Mouse (Mus musculus): Measurements from ENCODE around the gene Usp43. TPM values are rescaled to one million over a fixed set of nuclear protein-coding genes. Genes with fewer than 3 reads are reported as not detected.
A peak's percentile ranks its signal among the peaks of the same experiment; 100 is the strongest.

Usp43 gene
- not detected in 2 replicates for total RNA-seq (2017)

- ATAC-seq (replicated peaks; ENCODE audit: low read depth, poor library complexity, severe bottlenecking): no peak
Observed at GRCm38 (mm10) chr11:67921827-67922754, at the start of gene Usp43. Gene Usp43 (minus strand): TSS chr11:67922153.

GRCm38 (mm10) chr11:67967831-67968230 is 45.9 kb upstream of the Usp43 start:
- ATAC-seq (replicated peaks; ENCODE audit: low read depth, poor library complexity, severe bottlenecking): no peak

DNA sequence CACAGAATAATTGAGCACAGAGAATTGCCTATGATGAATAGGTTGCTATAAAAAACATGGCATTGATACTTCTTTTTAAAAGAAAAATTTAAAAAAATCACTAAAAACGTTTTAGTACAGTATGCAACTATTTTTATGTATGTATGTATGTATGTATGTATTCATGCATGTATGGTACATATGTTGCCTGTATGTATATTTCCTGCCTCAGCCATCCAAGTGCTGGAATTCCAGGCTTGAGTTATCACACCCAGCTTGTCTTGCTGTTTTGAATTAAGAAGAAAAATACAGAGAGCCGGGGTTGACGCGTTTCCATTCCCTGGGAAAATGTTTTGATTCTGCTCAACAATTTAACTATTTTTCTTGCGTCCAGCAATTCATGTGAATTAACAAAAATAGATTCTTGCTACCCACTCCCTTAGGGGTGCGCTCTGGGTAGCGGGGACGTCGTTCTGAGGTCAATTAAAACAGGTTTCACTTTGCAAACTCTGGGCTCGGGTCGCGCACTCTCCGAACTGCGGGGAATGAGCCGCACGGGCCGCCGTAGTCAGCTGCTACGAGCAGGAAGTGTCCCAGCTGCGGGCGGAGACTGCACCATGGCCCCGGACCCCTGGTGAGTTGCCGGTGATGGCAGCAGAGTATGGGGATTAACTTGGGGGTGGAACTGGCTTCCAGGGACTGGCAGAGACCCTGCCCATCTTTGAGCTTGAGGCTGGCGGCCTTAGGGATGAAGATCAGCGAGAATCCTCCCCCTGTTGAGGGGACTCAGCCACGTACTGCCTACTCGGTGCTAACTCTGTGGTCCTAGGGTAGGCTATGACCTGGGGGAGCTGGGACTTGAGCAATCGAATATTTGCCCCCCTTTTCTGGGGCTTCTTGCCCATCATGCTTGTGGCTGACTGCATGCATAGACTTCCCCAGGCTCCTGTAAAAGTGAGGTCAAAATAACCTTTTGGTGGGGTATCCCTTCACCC is 44.2 kb upstream of the Usp43 start, which contains the start of gene Stx8:
Stx8 (plus strand) TSS at position 289 of the 974 bp plus-strand sequence.
- peak; percentile 85 for ATAC-seq (replicated peaks; ENCODE audit: low read depth, poor library complexity, severe bottlenecking)

DNA sequence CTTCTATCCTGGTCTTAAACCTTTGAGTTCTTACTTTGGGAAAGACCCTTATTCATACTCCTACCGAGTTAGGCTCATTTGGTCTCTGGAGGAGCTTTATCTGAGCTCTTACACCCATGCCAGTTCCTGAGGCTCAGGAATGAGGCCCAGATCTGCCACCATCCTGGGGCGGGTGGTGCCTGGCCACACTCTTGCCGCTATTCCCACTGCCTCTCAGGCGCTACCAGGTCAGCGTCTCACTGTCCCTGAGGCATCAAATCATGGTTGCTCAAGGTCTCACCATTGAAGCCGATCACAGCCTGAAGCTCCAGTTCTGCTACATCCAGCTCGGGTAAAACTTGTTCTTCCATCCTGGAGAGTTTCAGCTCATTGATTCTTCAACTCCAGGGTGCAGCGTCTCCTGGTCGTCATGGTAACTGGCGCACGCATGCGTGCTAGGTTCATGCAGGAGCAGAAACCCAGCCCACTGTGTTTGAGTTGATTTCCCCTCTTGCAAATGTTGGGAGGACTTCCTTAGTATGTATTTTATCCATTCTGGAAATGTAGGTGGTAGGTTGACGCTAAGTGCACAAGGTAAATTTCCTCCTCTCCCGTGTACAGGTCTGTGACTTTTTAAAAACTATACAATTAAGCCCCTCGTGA is 43.4 kb upstream of the Usp43 start, which contains the start of gene Cfap52:
Cfap52 (minus strand) TSS at position 410 of the 642 bp plus-strand sequence.
- peak; percentile 72 for ATAC-seq (replicated peaks; ENCODE audit: low read depth, poor library complexity, severe bottlenecking)

DNA sequence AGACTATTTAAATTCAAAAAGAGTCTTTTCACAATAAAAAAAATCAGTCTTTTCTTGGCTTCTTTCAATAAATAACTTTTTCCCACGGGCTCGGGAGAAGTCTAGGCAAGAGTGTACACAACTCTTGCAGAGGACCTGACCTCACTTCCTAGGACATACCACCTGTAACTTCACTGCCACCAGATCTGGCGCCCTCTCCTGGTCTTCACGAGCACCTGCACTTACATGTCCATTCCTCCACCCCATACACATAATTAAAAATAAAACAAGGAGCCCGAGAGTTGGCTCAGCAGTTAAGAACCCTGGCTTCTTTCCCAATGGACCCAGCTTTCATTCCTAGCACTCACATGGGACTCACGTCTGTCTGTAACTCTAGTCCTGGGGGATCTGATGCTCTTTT is 42.2 kb upstream of the Usp43 start:
- no peak for ATAC-seq (replicated peaks; ENCODE audit: low read depth, poor library complexity, severe bottlenecking)

- no peak for ATAC-seq (replicated peaks; ENCODE audit: low read depth, poor library complexity, severe bottlenecking)
Observed at GRCm38 (mm10) chr11:67954413-67954812, 32.5 kb upstream of the Usp43 start.

- no peak for ATAC-seq (replicated peaks; ENCODE audit: low read depth, poor library complexity, severe bottlenecking)
Observed at GRCm38 (mm10) chr11:67953604-67954003, 31.7 kb upstream of the Usp43 start.

GRCm38 (mm10) chr11:67949475-67949874 is 27.5 kb upstream of the Usp43 start:
- ATAC-seq (replicated peaks; ENCODE audit: low read depth, poor library complexity, severe bottlenecking): peak; percentile 60

DNA sequence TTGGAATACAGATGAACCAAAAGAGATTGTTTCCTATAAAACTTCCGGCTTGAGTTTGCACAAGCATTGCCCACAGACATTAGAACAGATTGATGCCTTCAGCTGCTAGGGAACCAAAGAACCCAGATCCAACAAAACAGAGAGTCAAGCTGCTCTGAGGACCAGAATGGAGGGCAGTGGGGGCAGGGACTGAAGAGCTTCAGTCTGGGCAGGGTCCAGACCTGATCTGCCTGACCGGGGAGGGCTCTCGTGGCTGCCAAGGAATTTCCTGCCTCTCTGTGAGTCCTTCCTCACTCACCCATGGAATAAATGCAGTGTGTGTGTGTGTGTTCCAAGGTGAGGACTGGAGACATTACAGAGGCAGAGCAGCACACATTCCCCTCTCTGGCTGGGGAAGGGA is 26.3 kb upstream of the Usp43 start:
- no peak for ATAC-seq (replicated peaks; ENCODE audit: low read depth, poor library complexity, severe bottlenecking)

- no peak for ATAC-seq (replicated peaks; ENCODE audit: low read depth, poor library complexity, severe bottlenecking)
Observed at GRCm38 (mm10) chr11:67932156-67932555, 10.2 kb upstream of the Usp43 start.

GRCm38 (mm10) chr11:67926348-67927055 is 4.5 kb upstream of the Usp43 start:
- ATAC-seq (replicated peaks; ENCODE audit: low read depth, poor library complexity, severe bottlenecking): no peak

DNA sequence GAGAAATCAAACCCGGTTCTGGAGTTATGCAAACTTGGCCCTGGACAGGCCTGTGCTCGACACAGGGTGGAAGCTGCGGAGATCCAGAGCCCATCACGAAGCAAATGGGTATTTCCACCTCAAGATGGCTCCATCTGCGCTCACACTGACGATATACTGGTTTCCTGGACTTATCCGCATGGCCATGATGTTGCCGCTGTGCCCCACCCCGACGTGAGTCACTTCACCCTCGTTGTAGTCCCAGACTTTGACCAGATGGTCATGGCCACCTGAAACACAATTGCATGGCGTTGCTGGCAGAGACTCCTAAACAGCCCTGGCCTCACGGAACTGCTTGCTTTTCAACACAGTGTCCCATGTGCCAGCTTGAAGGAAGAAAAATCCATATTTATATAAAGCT is 3.0 kb upstream of the Usp43 start:
- no peak for ATAC-seq (replicated peaks; ENCODE audit: low read depth, poor library complexity, severe bottlenecking)

DNA sequence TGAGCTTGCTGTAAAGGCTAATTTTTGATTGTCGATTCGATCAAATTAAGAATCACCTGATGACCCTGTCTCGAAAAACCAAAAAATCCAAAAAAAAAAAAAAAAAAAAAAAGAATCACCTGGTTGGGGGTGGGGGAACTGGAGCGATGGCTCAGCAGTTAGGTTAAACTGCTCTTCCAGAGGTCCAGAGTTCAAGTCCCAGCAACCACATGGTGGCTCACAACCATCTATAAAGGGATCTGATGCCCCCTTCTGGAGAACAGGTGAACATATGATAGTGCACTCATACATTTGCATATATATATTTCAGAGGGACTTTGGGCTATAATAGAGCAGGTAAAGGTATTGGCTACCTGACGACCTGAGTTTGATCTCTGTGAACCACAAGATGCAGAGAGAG is 1.8 kb upstream of the Usp43 start:
- no peak for ATAC-seq (replicated peaks; ENCODE audit: low read depth, poor library complexity, severe bottlenecking)

DNA sequence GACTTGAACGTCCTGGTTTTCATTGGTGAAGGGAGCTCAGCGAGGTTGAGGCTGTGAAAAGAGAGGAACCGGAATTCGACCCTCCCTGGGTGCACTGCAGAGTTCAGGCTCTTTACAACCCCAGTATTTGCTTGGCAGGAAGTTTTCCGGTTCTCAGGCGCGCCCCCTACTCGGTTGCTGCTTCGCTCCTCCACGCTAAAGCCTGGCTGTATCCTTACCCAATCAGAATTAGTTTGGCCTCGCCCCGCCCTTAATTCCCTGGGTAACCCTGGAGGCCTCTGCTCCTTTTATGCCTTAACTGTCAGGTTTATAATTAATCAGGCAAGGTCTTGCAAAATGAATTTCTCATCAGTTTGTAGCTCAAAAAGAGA is 787 bp upstream of the Usp43 start:
- ATAC-seq (replicated peaks; ENCODE audit: low read depth, poor library complexity, severe bottlenecking): peak; percentile 86

GRCm38 (mm10) chr11:67921091-67921826 is 694 bp downstream of the Usp43 start:
- ATAC-seq (replicated peaks; ENCODE audit: low read depth, poor library complexity, severe bottlenecking): peak; percentile 52

GRCm38 (mm10) chr11:67920226-67920960 is 1.6 kb downstream of the Usp43 start:
- ATAC-seq (replicated peaks; ENCODE audit: low read depth, poor library complexity, severe bottlenecking): no peak

- no peak for ATAC-seq (replicated peaks; ENCODE audit: low read depth, poor library complexity, severe bottlenecking)
Observed at GRCm38 (mm10) chr11:67919593-67919992, 2.4 kb downstream of the Usp43 start.

- ATAC-seq (replicated peaks; ENCODE audit: low read depth, poor library complexity, severe bottlenecking): no peak
Observed at GRCm38 (mm10) chr11:67917126-67917525, 4.8 kb downstream of the Usp43 start.
